Mouse (Mus musculus) C2C12 (cell line): Measurements from ENCODE around the gene Tinag.

Experiments
- CEBPB ChIP-seq: IDR thresholded peaks from one replicate; pipeline ENCODE4 v1.6.1; 2011; ENCODE audit warnings: low read depth, mild to moderate bottlenecking, control low read depth, moderate library complexity
- CTCF ChIP-seq: IDR thresholded peaks from one replicate; pipeline ENCODE4 v1.5.1; 2011; ENCODE audit not compliant: control insufficient read depth, insufficient read depth, insufficient read length
- MAX ChIP-seq: IDR thresholded peaks from one replicate; pipeline ENCODE4 v1.6.1; 2011; ENCODE audit warnings: mild to moderate bottlenecking, control low read depth
- USF1 ChIP-seq: IDR thresholded peaks from one replicate; pipeline ENCODE4 v1.6.1; 2011; ENCODE audit warnings: low read depth, mild to moderate bottlenecking, control low read depth, moderate library complexity

DNA sequence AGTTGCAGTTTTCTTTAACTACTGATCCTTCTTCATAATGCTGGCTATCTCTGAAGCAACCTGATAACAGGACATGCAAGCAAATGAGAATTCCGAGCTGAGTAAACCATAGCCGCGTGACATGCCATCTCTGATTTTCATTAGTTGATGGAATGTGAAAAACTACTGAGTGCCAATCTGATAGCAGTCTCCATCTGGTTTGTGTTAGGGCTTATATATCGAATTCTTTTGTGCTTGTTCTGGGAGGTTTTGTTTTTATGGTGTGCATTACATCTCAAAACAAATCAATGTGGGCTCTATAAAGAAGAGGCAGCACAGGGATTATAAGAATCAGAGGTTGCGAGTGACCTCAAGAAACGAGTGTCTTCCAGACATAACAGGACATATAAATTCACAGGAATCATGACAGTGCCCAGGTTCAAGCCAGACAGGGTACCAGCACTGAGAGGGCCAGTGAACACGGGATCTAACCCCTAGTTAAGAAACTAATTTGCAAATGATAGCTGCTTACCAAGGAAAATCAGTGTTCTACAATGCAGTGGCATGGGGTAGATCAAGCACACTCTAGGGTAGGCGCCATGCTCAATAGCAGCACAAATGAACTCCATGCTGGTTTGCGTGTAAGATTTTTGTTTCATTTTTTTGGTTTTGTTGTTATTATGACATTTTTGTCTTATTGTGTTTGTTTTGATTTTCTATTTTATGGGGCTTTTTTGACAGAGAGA lies 13.0 kb downstream of the Tinag start:
- TF ChIP-seq CTCF (no peak), MAX (no peak), USF1 (no peak), CEBPB (no peak)
